Mouse (Mus musculus) CH12.LX (cell line): ENCODE results near the gene Fam117a. TPM values are rescaled to one million over a fixed set of nuclear protein-coding genes. Genes with fewer than 3 reads are reported as not detected.
A peak's percentile ranks its signal among the peaks of the same experiment; 100 is the strongest.

Experiments
- DNase-seq: peaks from one replicate; pipeline ENCODE4 v3.0.0-alpha.2; 2013; ENCODE audit errors: extremely low read depth
- H3K27ac ChIP-seq: 2 replicates; pipeline ENCODE4 v1.5.1; 2012; ENCODE audit warnings: low read depth, mild to moderate bottlenecking, control low read depth, moderate library complexity; ENCODE audit not compliant: insufficient read depth
- H3K27me3 ChIP-seq: replicated peaks from 2 replicates; pipeline ENCODE3; 2012; ENCODE audit warnings: inconsistent platforms
- H3K36me3 ChIP-seq, 2 experiments: replicated peaks in 1 of 2; 2 replicates each; pipeline versions ENCODE3 to v1.6.1; 2012; ENCODE audit warnings: inconsistent platforms in 1 of 2, low read length in 1 of 2, mild to moderate bottlenecking in 1 of 2, mixed read lengths in 1 of 2, moderate library complexity in 1 of 2; ENCODE audit not compliant: control insufficient read depth in 1 of 2, insufficient read depth in 1 of 2
- H3K4me1 ChIP-seq, 2 experiments: 2 replicates each; pipeline ENCODE4 v1.6.1; 2012; ENCODE audit warnings: inconsistent platforms in 1 of 2, moderate library complexity in 1 of 2; ENCODE audit not compliant: insufficient read depth in 2 of 2, control insufficient read depth in 1 of 2
- H3K4me2 ChIP-seq: 2 replicates; pipeline ENCODE4 v1.6.1; 2012; ENCODE audit warnings: low read depth, mild to moderate bottlenecking, control low read depth; ENCODE audit not compliant: poor library complexity, insufficient read depth, severe bottlenecking
- H3K4me3 ChIP-seq, 3 experiments: fragments of 150-350 bp in 1 of 3; sonication (generic) in 1 of 3; replicated peaks in 1 of 3; 2 replicates each; pipeline versions ENCODE3 to v1.5.1; 2011 to 2012; ENCODE audit warnings: low read depth in 2 of 3, low read length in 2 of 3, mild to moderate bottlenecking in 2 of 3, moderate library complexity in 2 of 3, control low read depth in 1 of 3, improper control_type of control experiment in 1 of 3, inconsistent platforms in 1 of 3, mixed read lengths in 1 of 3; ENCODE audit not compliant: poor library complexity in 1 of 3
- H3K79me2 ChIP-seq: replicated peaks from 2 replicates; pipeline ENCODE4 v1.6.1; 2012; ENCODE audit warnings: mild to moderate bottlenecking, moderate library complexity; ENCODE audit not compliant: control insufficient read depth, poor library complexity, insufficient read depth, severe bottlenecking; ENCODE audit errors: extremely low read depth
- H3K9ac ChIP-seq: 2 replicates; pipeline ENCODE4 v1.6.1; 2012; ENCODE audit warnings: low read depth, mild to moderate bottlenecking, control low read depth, moderate library complexity; ENCODE audit not compliant: insufficient read depth
- H3K9me3 ChIP-seq: replicated peaks from 2 replicates; pipeline ENCODE3; 2012; ENCODE audit warnings: low read length, inconsistent platforms, mixed read lengths
- CHD2 ChIP-seq: IDR thresholded peaks from 2 replicates; pipeline ENCODE4 v1.6.1; 2011; ENCODE audit warnings: low read length, improper control_type of control experiment
- CTCF ChIP-seq, 2 experiments: IDR thresholded peaks in 1 of 2; conservative IDR thresholded peaks in 1 of 2; 2 replicates each; pipeline ENCODE4 v1.5.1; 2011 to 2012; ENCODE audit warnings: low read depth in 2 of 2, low read length in 2 of 2, improper control_type of control experiment in 1 of 2, inconsistent platforms in 1 of 2, mild to moderate bottlenecking in 1 of 2, moderate library complexity in 1 of 2
- EP300 ChIP-seq: IDR thresholded peaks from 2 replicates; pipeline ENCODE4 v1.6.1; 2011; ENCODE audit warnings: low read length, improper control_type of control experiment
- HCFC1 ChIP-seq: IDR thresholded peaks from 2 replicates; pipeline ENCODE4 v1.6.1; 2012; ENCODE audit warnings: low read depth, mild to moderate bottlenecking, inconsistent platforms, low read length, improper control_type of control experiment
- JUN ChIP-seq: IDR thresholded peaks from 2 replicates; pipeline ENCODE4 v1.6.1; 2011; ENCODE audit warnings: low read depth, mild to moderate bottlenecking, low read length, improper control_type of control experiment, moderate library complexity; ENCODE audit not compliant: insufficient read depth
- MAFK ChIP-seq: IDR thresholded peaks from 2 replicates; pipeline ENCODE4 v1.6.1; 2011; ENCODE audit warnings: low read length, improper control_type of control experiment; ENCODE audit not compliant: insufficient replicate concordance
- MXI1 ChIP-seq: IDR thresholded peaks from 2 replicates; pipeline ENCODE4 v1.6.1; 2011; ENCODE audit warnings: mild to moderate bottlenecking, low read depth, low read length, improper control_type of control experiment
- MYC ChIP-seq: IDR thresholded peaks from 2 replicates; pipeline ENCODE4 v1.6.1; 2011; ENCODE audit warnings: low read depth, mild to moderate bottlenecking, improper control_type of control experiment, low read length
- NELFE ChIP-seq: IDR thresholded peaks from 2 replicates; pipeline ENCODE4 v1.6.1; 2011; ENCODE audit warnings: low read depth, low read length, improper control_type of control experiment
- NRF1 ChIP-seq: IDR thresholded peaks from 2 replicates; pipeline ENCODE4 v1.6.1; 2014; ENCODE audit warnings: low read depth, mild to moderate bottlenecking, inconsistent platforms, low read length, improper control_type of control experiment, moderate library complexity
- POLR2A ChIP-seq: IDR thresholded peaks from 2 replicates; pipeline ENCODE4 v1.6.1; 2011; ENCODE audit warnings: low read depth, mild to moderate bottlenecking, improper control_type of control experiment, low read length
- POLR2AphosphoS2 ChIP-seq: IDR thresholded peaks from 2 replicates; pipeline ENCODE4 v1.6.1; 2011; ENCODE audit warnings: low read depth, low read length, improper control_type of control experiment
- RAD21 ChIP-seq: IDR thresholded peaks from 2 replicates; pipeline ENCODE4 v1.6.1; 2011; ENCODE audit warnings: low read depth, mild to moderate bottlenecking, low read length, improper control_type of control experiment, moderate library complexity
- SIN3A ChIP-seq: IDR thresholded peaks from 2 replicates; pipeline ENCODE4 v1.6.1; 2012; ENCODE audit warnings: low read length, improper control_type of control experiment, inconsistent platforms
- SMC3 ChIP-seq: IDR thresholded peaks from 2 replicates; pipeline ENCODE4 v1.6.1; 2011; ENCODE audit warnings: low read depth, low read length, improper control_type of control experiment
- TBP ChIP-seq: conservative IDR thresholded peaks from 2 replicates; pipeline ENCODE4 v1.6.1; 2011; ENCODE audit warnings: low read depth, low read length, improper control_type of control experiment
- UBTF ChIP-seq: IDR thresholded peaks from 2 replicates; pipeline ENCODE4 v1.6.1; 2012; ENCODE audit warnings: low read depth, mild to moderate bottlenecking, inconsistent platforms, low read length, improper control_type of control experiment, moderate library complexity
- ZKSCAN1 ChIP-seq: IDR thresholded peaks from 2 replicates; pipeline ENCODE4 v1.6.1; 2012; ENCODE audit warnings: low read depth, inconsistent platforms, low read length, improper control_type of control experiment, borderline replicate concordance
- ZMIZ1 ChIP-seq: IDR thresholded peaks from 2 replicates; pipeline ENCODE4 v1.6.1; 2012; ENCODE audit warnings: low read depth, mild to moderate bottlenecking, inconsistent platforms, low read length, improper control_type of control experiment
- ZNF384 ChIP-seq: IDR thresholded peaks from 2 replicates; pipeline ENCODE4 v1.6.1; 2012; ENCODE audit warnings: low read depth, low read length, improper control_type of control experiment, inconsistent platforms
- dilution Hi-C: fragments of 300-500 bp; cut with MboI; formaldehyde crosslinking; loops from 2 replicates; pipeline ENCODE4 v1.14.3; 2020; ENCODE audit warnings: low sequenced_read_pairs; ENCODE audit not compliant: extremely low pct_unique_long_range_greater_than_20kb, extremely low pct_ligation_motif_present
- in situ Hi-C: fragments of 300-500 bp; cut with MboI; formaldehyde crosslinking; loops from 3 replicates; pipeline ENCODE4 v1.14.3; 2019; ENCODE audit warnings: low sequenced_read_pairs, low pct_ligation_motif_present, low pct_unique_long_range_greater_than_20kb, mixed read lengths
- polyA plus RNA-seq: library from polyadenylated mRNA; unstranded; fragments of >175 nt; gene quantifications from 2 replicates; pipeline ENCODE4 v1.2.1, GENCODE M21; 2012; ENCODE audit warnings: low read depth; ENCODE audit not compliant: insufficient read length
- total RNA-seq, 2 experiments: library from RNA; depleted of rRNA; stranded (reverse); fragments of 300-350 nt in 1 of 2; fragments of >200 nt in 1 of 2; gene quantifications; 2 replicates each; pipeline ENCODE4 v1.2.3; 2012 to 2014

Gene Fam117a
- total and polyA plus RNA-seq, 3 experiments, result 0.54 to 2.2 (median 0.91) TPM

DNA sequence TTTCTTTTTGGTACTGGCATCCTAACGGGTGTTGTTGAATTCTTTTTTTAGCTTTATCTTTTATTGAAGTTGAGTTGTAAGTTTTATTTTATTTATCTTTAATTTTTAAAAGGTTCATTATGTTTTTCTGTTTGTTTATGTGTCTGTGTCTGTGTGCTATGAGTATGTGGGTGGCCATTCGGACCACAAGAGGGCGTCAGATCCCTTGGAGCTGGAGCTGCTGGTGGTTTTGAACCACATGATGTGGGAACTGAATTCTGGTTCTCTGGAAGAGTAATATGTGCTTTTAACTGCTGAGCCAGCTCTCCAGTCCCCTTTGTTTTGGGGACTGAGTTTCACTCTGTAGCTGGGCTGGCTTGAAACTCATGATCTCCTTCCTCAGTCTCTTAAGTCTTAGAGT is 86.7 kb downstream of the Fam117a start:
- TF ChIP-seq SMC3 (peak; percentile 29), NELFE (no peak), ZMIZ1 (no peak), CTCF (conservative IDR thresholded peaks at IDR 0.05 in 1 of 2, IDR thresholded peaks at IDR 0.05 in 1 of 2; ENCODE audit: low read depth in 2 of 2, low read length in 2 of 2) (peak in 1 of 2 experiments; percentile 60; a peak in 2 of 4 replicates), RAD21 (peak; percentile 33), ZNF384 (no peak), MAFK (0 out of 2 replicates have a peak, but pooled peaks have one; percentile 15)
- Histone ChIP-seq H3K36me3 (peaks cover 7 to 50% of the 10 kb centered on the region in 2 experiments), H3K4me3 (no peak overlapping the region), H3K9me3 (no peaks in the 10 kb centered on the region), H3K79me2 (peaks cover 60% of the 10 kb centered on the region), H3K4me1 (peaks cover 0 to 24% of the 10 kb centered on the region in 2 experiments; a peak in 2 of 4 replicates), H3K4me2 (no peak overlapping the region), H3K27me3 (no peaks in the 10 kb centered on the region), H3K9ac (no peak overlapping the region), H3K27ac (no peak overlapping the region)
- peak; percentile 21 for DNase-seq
- in situ Hi-C loops (no loop called here), dilution Hi-C loops (no loop called here)

DNA sequence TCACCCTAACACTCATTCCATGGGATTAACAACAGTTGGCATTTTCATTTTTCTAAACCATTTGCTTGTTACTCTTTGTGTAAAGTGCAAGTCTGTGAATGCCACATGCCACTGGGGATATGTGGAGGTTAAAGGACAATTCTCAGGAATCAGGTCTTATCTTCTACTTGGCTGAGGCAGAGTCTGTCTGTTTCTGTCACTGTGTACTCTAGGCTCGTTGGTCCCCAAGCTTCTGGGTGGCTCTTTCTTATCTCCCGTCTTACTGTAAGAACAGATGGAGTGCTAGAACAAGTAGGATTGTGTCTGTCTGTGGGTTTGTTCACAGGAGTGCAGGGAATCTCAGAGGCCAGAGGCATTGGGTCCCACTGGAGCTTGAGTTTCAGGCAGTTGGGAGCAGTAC is 94.5 kb downstream of the Fam117a start:
- Histone ChIP-seq H3K27ac (no peak overlapping the region), H3K36me3 (peaks cover 10 to 51% of the 10 kb centered on the region in 2 experiments), H3K9ac (no peak overlapping the region), H3K4me3 (no peak overlapping the region)
- dilution Hi-C loops, result no loop called here
- TF ChIP-seq POLR2A, result no peak
- TF ChIP-seq TBP, result no peak
- no peak for TF ChIP-seq CHD2
- no peak for TF ChIP-seq ZMIZ1
- no peak for TF ChIP-seq MAFK
- TF ChIP-seq POLR2AphosphoS2, result no peak
- TF ChIP-seq HCFC1, result no peak
- TF ChIP-seq NELFE, result no peak
- no peak for TF ChIP-seq NRF1
- TF ChIP-seq SIN3A, result no peak
- TF ChIP-seq SMC3, result no peak
- no peak for TF ChIP-seq RAD21
- no peak for TF ChIP-seq UBTF
- TF ChIP-seq EP300, result no peak
- TF ChIP-seq MYC, result no peak
- no peak for TF ChIP-seq ZKSCAN1
- TF ChIP-seq JUN, result no peak
- no peak for TF ChIP-seq MXI1
- TF ChIP-seq, all 38 proteins: peak for 0
- H3K79me2 ChIP-seq, result peaks cover 52% of the 10 kb centered on the region
- H3K4me2 ChIP-seq, result no peak overlapping the region
- no peaks in the 10 kb centered on the region for H3K27me3 ChIP-seq
- H3K4me1 ChIP-seq, result peaks cover 0 to 18% of the 10 kb centered on the region in 2 experiments; a peak in 2 of 4 replicates
- H3K9me3 ChIP-seq, result no peaks in the 10 kb centered on the region
- in situ Hi-C loops, result no loop called here
- DNase-seq, result no peak

Other genes starting within 250 kb of the Fam117a start
- gene Dlx3, start 216.9 kb upstream of the Fam117a start, total RNA-seq (2012; rRNA removed), result 0.21 and 0.55 TPM in 2 replicates
- 0.08 TPM in 2 replicates for gene Dlx3, start 216.9 kb upstream of the Fam117a start, total RNA-seq (2014; rRNA removed)
- 0.17 and 0.22 TPM in 2 replicates for gene Dlx3, start 216.9 kb upstream of the Fam117a start, polyA plus RNA-seq
- gene Dlx4, start 190.8 kb upstream of the Fam117a start, total RNA-seq (2012; rRNA removed), result 0.21 and 0.25 TPM in 2 replicates
- not detected in 2 replicates for gene Dlx4, start 190.8 kb upstream of the Fam117a start, total RNA-seq (2014; rRNA removed)
- not detected in 2 replicates for gene Dlx4, start 190.8 kb upstream of the Fam117a start, polyA plus RNA-seq
- not detected in 2 replicates for gene Tac4, start 75.5 kb upstream of the Fam117a start, total RNA-seq (2012; rRNA removed)
- gene Tac4, start 75.5 kb upstream of the Fam117a start, total RNA-seq (2014; rRNA removed), result not detected in 2 replicates
- gene Tac4, start 75.5 kb upstream of the Fam117a start, polyA plus RNA-seq, result 0.19 TPM in 1 of 2 replicates, not detected in the other
- 59.5 and 60.3 TPM in 2 replicates for gene Kat7, start 26.8 kb upstream of the Fam117a start, total RNA-seq (2012; rRNA removed)
- gene Kat7, start 26.8 kb upstream of the Fam117a start, total RNA-seq (2014; rRNA removed), result 65.1 and 66.7 TPM in 2 replicates
- 82.0 and 90.2 TPM in 2 replicates for gene Kat7, start 26.8 kb upstream of the Fam117a start, polyA plus RNA-seq
- gene Slc35b1, start 47.7 kb downstream of the Fam117a start, total RNA-seq (2012; rRNA removed), result 47.0 and 74.9 TPM in 2 replicates
- 75.1 and 76.4 TPM in 2 replicates for gene Slc35b1, start 47.7 kb downstream of the Fam117a start, total RNA-seq (2014; rRNA removed)
- gene Slc35b1, start 47.7 kb downstream of the Fam117a start, polyA plus RNA-seq, result 119 and 125 TPM in 2 replicates
- gene Spop, start 77.1 kb downstream of the Fam117a start, total RNA-seq (2012; rRNA removed), result 42.7 and 45.7 TPM in 2 replicates
- 51.9 and 60.6 TPM in 2 replicates for gene Spop, start 77.1 kb downstream of the Fam117a start, total RNA-seq (2014; rRNA removed)
- 91.8 and 103 TPM in 2 replicates for gene Spop, start 77.1 kb downstream of the Fam117a start, polyA plus RNA-seq
- 0.17 TPM in 1 of 2 replicates, not detected in the other for gene Nxph3, start 177.6 kb downstream of the Fam117a start, total RNA-seq (2012; rRNA removed)
- gene Nxph3, start 177.6 kb downstream of the Fam117a start, total RNA-seq (2014; rRNA removed), result not detected in 2 replicates
- not detected in 2 replicates for gene Nxph3, start 177.6 kb downstream of the Fam117a start, polyA plus RNA-seq